22 mouse cellular contexts compared by ENCODE assay signal in the genomic region with DNA sequence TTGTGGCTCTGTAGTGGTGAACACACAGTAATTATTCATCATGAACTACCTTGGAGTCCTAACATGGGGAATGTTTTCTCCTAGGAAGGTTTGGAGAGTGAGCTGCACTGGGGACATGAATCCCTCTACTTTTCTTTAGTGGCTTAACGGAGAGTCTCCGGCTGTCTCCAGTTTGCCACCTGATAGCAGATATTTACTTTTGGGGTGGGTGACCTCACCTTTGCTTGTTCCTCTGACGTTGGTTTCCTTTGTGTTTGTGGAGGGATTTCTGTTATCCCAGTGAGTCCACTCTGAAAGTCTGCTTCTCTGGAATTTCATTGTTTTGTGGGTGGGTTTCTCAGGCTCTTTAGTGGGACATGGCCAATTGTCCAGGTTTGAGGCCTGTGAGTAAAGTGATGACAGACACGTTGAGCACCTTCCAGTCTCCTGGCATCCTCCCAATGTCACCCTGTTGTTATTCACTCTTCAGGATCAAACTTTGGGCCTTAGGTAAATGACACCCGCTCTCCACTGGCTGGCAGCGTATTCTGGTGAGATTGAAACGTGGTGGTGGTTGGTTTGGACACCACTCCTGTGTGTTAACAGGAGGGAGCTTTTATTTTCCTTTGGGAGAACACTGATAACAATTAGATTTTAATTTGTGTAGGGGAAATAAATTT. TPM values are rescaled to one million over a fixed set of nuclear protein-coding genes. Genes with fewer than 3 reads are reported as not detected.
A peak's percentile ranks its signal among the peaks of the same experiment; 100 is the strongest.
DNase-seq lines count a peak whose midpoint lies in the region; ATAC-seq and TF ChIP-seq lines count a peak whose summit lies in the region.
"Had no signal": no experiment of that assay in that cellular context is flagged by ENCODE, and none has a peak within 500 bp of the region (broad histone marks: within the 10 kb centered on the region; RNA-seq: fewer than 3 reads in every experiment).

No protein-coding gene starts in this region.

- TF ChIP-seq EP300 in ES-Bruce4 (IDR thresholded peaks at IDR 0.05; ENCODE audit: insufficient read depth, low read depth, low read length), result no peak
- TF ChIP-seq EP300 in stomach, postnatal 0 days (optimal IDR thresholded peaks at IDR 0.05), result no peak

- no peak overlapping the region for H3K4me2 ChIP-seq in intestine, embryonic 14.5 days (ENCODE audit: low read length)
- H3K4me2 ChIP-seq in intestine, embryonic 16.5 days (ENCODE audit: low read depth, low read length), result no peak overlapping the region
- H3K4me2 ChIP-seq in stomach, postnatal 0 days (replicated peaks; ENCODE audit: low read depth), result no peak overlapping the region
- no peak overlapping the region for H3K4me2 ChIP-seq in forebrain, embryonic 12.5 days
- H3K4me2 ChIP-seq: embryonic facial prominence, embryonic 15.5 days; forebrain, embryonic 15.5 days; hindbrain, embryonic 12.5 days had no signal

- WGBS in intestine, embryonic 14.5 days, result 73% methylated on average over 7 of the region's 7 CpGs
- 62% methylated on average over 7 of the region's 7 CpGs for WGBS in intestine, embryonic 16.5 days
- WGBS in large intestine, adult 2 months, result 32% methylated on average over 7 of the region's 7 CpGs
- WGBS in stomach, postnatal 0 days, result 48% methylated on average over 7 of the region's 7 CpGs
- WGBS in forebrain, embryonic 12.5 days, result 88% methylated on average over 7 of the region's 7 CpGs

- no peak for TF ChIP-seq CTCF in ES-Bruce4 (IDR thresholded peaks at IDR 0.05; ENCODE audit: low read depth, low read length)
- no peak for TF ChIP-seq CTCF in stomach, postnatal 0 days (IDR thresholded peaks at IDR 0.05; ENCODE audit: low read depth)

- no peak overlapping the region for H3K4me3 ChIP-seq in intestine, embryonic 14.5 days (ENCODE audit: low read depth, low read length)
- H3K4me3 ChIP-seq in intestine, embryonic 16.5 days (ENCODE audit: low read length), result no peak overlapping the region
- H3K4me3 ChIP-seq in ES-Bruce4 (ENCODE audit: low read depth, low read length), result no peak overlapping the region
- no peak overlapping the region for H3K4me3 ChIP-seq in stomach, postnatal 0 days (ENCODE audit: low read depth, low read length)
- no peak overlapping the region for H3K4me3 ChIP-seq in forebrain, embryonic 12.5 days (replicated peaks)
- H3K4me3 ChIP-seq: embryonic facial prominence, embryonic 15.5 days; erythroblast, embryonic 14.5 days; forebrain, embryonic 10.5 days; forebrain, embryonic 15.5 days; gastrocnemius, adult 2 months; hindbrain, embryonic 12.5 days had no signal

- 0 out of 2 replicates have a peak, but pooled peaks have one; percentile 42 for ATAC-seq in intestine, embryonic 14.5 days (replicated peaks; ENCODE audit: low FRiP score, low TSS enrichment, low read depth)
- no peak; the same call in 1 of the 2 replicates for ATAC-seq in intestine, embryonic 16.5 days
- ATAC-seq in stomach, postnatal 0 days (ENCODE audit: low FRiP score, low TSS enrichment), result peak; percentile 82
- no peak for ATAC-seq in forebrain, embryonic 12.5 days (ENCODE audit: low FRiP score)
- ATAC-seq: forebrain, embryonic 15.5 days; hindbrain, embryonic 16.5 days; inflammation-experienced regulatory T-cells, adult 6 months had no signal

- peak overlapping the region; percentile 54 for H3K27ac ChIP-seq in intestine, embryonic 14.5 days (ENCODE audit: low read depth)
- no peak overlapping the region for H3K27ac ChIP-seq in intestine, embryonic 16.5 days (ENCODE audit: low read length)
- H3K27ac ChIP-seq in ES-Bruce4 (ENCODE audit: insufficient read depth, low read length), result peak overlapping the region; percentile 19; the same call in 1 of the 2 replicates
- H3K27ac ChIP-seq in stomach, postnatal 0 days (replicated peaks), result no peak overlapping the region
- no peak overlapping the region for H3K27ac ChIP-seq in forebrain, embryonic 12.5 days
- H3K27ac ChIP-seq: embryonic facial prominence, embryonic 15.5 days; forebrain, embryonic 10.5 days; forebrain, embryonic 15.5 days; gastrocnemius, adult 2 months; hindbrain, embryonic 12.5 days had no signal

- no peaks in the 10 kb centered on the region for H3K36me3 ChIP-seq in intestine, embryonic 14.5 days (ENCODE audit: control insufficient read depth, insufficient read depth, low read length)
- no peaks in the 10 kb centered on the region for H3K36me3 ChIP-seq in intestine, embryonic 16.5 days (ENCODE audit: control insufficient read depth, insufficient read depth, low read length)
- no peaks in the 10 kb centered on the region for H3K36me3 ChIP-seq in ES-Bruce4 (ENCODE audit: control insufficient read depth, insufficient read depth, low read length, poor library complexity, severe bottlenecking)
- no peaks in the 10 kb centered on the region; the same call in 1 of the 2 replicates for H3K36me3 ChIP-seq in stomach, postnatal 0 days (ENCODE audit: control insufficient read depth, insufficient read depth, low read length)
- H3K36me3 ChIP-seq in forebrain, embryonic 12.5 days (replicated peaks), result no peaks in the 10 kb centered on the region
- H3K36me3 ChIP-seq: embryonic facial prominence, embryonic 15.5 days; forebrain, embryonic 15.5 days had no signal

- no peaks in the 10 kb centered on the region for H3K9me3 ChIP-seq in intestine, embryonic 14.5 days (ENCODE audit: control insufficient read depth, low read length)
- no peaks in the 10 kb centered on the region for H3K9me3 ChIP-seq in intestine, embryonic 16.5 days (ENCODE audit: control insufficient read depth, low read length)
- no peaks in the 10 kb centered on the region for H3K9me3 ChIP-seq in ES-Bruce4 (replicated peaks; ENCODE audit: control insufficient read depth, insufficient read depth, low read length, poor library complexity, severe bottlenecking)
- H3K9me3 ChIP-seq in stomach, postnatal 0 days (ENCODE audit: control insufficient read depth, low read length), result no peaks in the 10 kb centered on the region
- no peaks in the 10 kb centered on the region for H3K9me3 ChIP-seq in forebrain, embryonic 12.5 days
- H3K9me3 ChIP-seq: embryonic facial prominence, embryonic 15.5 days; forebrain, embryonic 10.5 days; forebrain, embryonic 15.5 days; G1E; hindbrain, embryonic 12.5 days had no signal

- DNase-seq in intestine, embryonic 14.5 days (ENCODE audit: low spot score), result no peak
- peak; percentile 36 for DNase-seq in large intestine, adult 2 months (ENCODE audit: low read depth, low spot score)
- DNase-seq in stomach, postnatal 0 days (ENCODE audit: low spot score), result peak; percentile 58
- no peak for DNase-seq in cerebellum, adult 18-20 months
- DNase-seq: adrenal gland, adult 8-10 months; adrenal gland, postnatal 36 days; cerebellum, adult 8-10 months; embryo, embryonic 11 days; gastrocnemius, adult 2 months; gastrocnemius, postnatal 25 days; heart, postnatal 4 days had no signal

- no peak overlapping the region for H3K9ac ChIP-seq in intestine, embryonic 14.5 days (ENCODE audit: low read length)
- H3K9ac ChIP-seq in intestine, embryonic 16.5 days (ENCODE audit: low read depth, low read length), result no peak overlapping the region
- no peak overlapping the region for H3K9ac ChIP-seq in ES-Bruce4 (ENCODE audit: low read depth, poor library complexity, severe bottlenecking)
- no peak overlapping the region for H3K9ac ChIP-seq in stomach, postnatal 0 days (ENCODE audit: low read length)
- H3K9ac ChIP-seq in forebrain, embryonic 12.5 days, result no peak overlapping the region
- H3K9ac ChIP-seq: embryonic facial prominence, embryonic 15.5 days; forebrain, embryonic 15.5 days; hindbrain, embryonic 12.5 days had no signal

- H3K4me1 ChIP-seq in intestine, embryonic 14.5 days (replicated peaks; ENCODE audit: control insufficient read depth, insufficient read depth, low read length), result no peaks in the 10 kb centered on the region; the same call in 1 of the 2 replicates
- 0 out of 2 replicates have a peak, but pooled peaks cover 6% of the 10 kb centered on the region for H3K4me1 ChIP-seq in intestine, embryonic 16.5 days (ENCODE audit: control insufficient read depth, insufficient read depth, low read length)
- peaks cover 2% of the 10 kb centered on the region for H3K4me1 ChIP-seq in ES-Bruce4 (ENCODE audit: control insufficient read depth, insufficient read depth, low read length)
- H3K4me1 ChIP-seq in stomach, postnatal 0 days (replicated peaks; ENCODE audit: control insufficient read depth, insufficient read depth), result no peaks in the 10 kb centered on the region
- peaks cover 9% of the 10 kb centered on the region; the same call in 1 of the 2 replicates for H3K4me1 ChIP-seq in forebrain, embryonic 12.5 days

- H3K27me3 ChIP-seq in intestine, embryonic 14.5 days (replicated peaks; ENCODE audit: control insufficient read depth, insufficient read depth, low read length), result no peaks in the 10 kb centered on the region
- H3K27me3 ChIP-seq in intestine, embryonic 16.5 days (replicated peaks; ENCODE audit: control insufficient read depth, insufficient read depth, low read length), result no peaks in the 10 kb centered on the region
- no peaks in the 10 kb centered on the region for H3K27me3 ChIP-seq in ES-Bruce4 (ENCODE audit: control insufficient read depth, insufficient read depth, low read length, poor library complexity, severe bottlenecking)
- H3K27me3 ChIP-seq in stomach, postnatal 0 days (ENCODE audit: control insufficient read depth, insufficient read depth, low read length), result no peaks in the 10 kb centered on the region
- H3K27me3 ChIP-seq in forebrain, embryonic 12.5 days, result no peaks in the 10 kb centered on the region
- H3K27me3 ChIP-seq: embryonic facial prominence, embryonic 15.5 days; forebrain, embryonic 15.5 days; hindbrain, embryonic 12.5 days had no signal

- TF ChIP-seq POLR2A in ES-Bruce4 (IDR thresholded peaks at IDR 0.05; ENCODE audit: insufficient read depth, low read length), result no peak

RNA-seq across cellular contexts. Expression of a gene that starts 5.5 kb away (rescaled TPM):
- 58.5 and 60.5 TPM in 2 replicates for polyA plus RNA-seq in intestine, embryonic 14.5 days (2014; fragmentation: Nextera tagmentation; extraction: Ambion mirVana)
- 52.4 and 53.2 TPM in 2 replicates for polyA plus RNA-seq in intestine, embryonic 16.5 days (2015; fragmentation: Nextera tagmentation; extraction: Ambion mirVana)
- 20.1 and 20.7 TPM in 2 replicates for polyA plus RNA-seq in ES-Bruce4 (2011; ENCODE audit: insufficient read depth, insufficient read length, low read depth, missing spikeins)
- polyA plus RNA-seq in large intestine, adult 2 months (2012; rRNA removed), result 27.7 and 32.5 TPM in 2 replicates
- polyA plus RNA-seq in stomach, postnatal 0 days (2015; fragmentation: Nextera tagmentation; extraction: Ambion mirVana), result 30.9 TPM in 2 replicates
- polyA plus RNA-seq in forebrain, embryonic 12.5 days (2016; fragmentation: Nextera tagmentation; extraction: Ambion mirVana), result 40.6 and 42.0 TPM in 2 replicates

RNA-seq across cellular contexts. Expression of a gene that starts 6.4 kb away (rescaled TPM):
- polyA plus RNA-seq in intestine, embryonic 14.5 days (2014; fragmentation: Nextera tagmentation; extraction: Ambion mirVana), result 1.4 and 1.6 TPM in 2 replicates
- polyA plus RNA-seq in intestine, embryonic 16.5 days (2015; fragmentation: Nextera tagmentation; extraction: Ambion mirVana), result 0.83 and 1.1 TPM in 2 replicates
- not detected in 2 replicates for polyA plus RNA-seq in ES-Bruce4 (2011; ENCODE audit: insufficient read depth, insufficient read length, low read depth, missing spikeins)
- polyA plus RNA-seq in large intestine, adult 2 months (2012; rRNA removed), result not detected in 2 replicates
- 0.38 and 0.99 TPM in 2 replicates for polyA plus RNA-seq in stomach, postnatal 0 days (2015; fragmentation: Nextera tagmentation; extraction: Ambion mirVana)
- 1.5 and 2.9 TPM in 2 replicates for polyA plus RNA-seq in forebrain, embryonic 12.5 days (2016; fragmentation: Nextera tagmentation; extraction: Ambion mirVana)
- polyA plus RNA-seq: erythroblast, embryonic 14.5 days; G1E had no signal

RNA-seq across cellular contexts. Expression of a gene that starts 7.6 kb away (rescaled TPM):
- 108 and 117 TPM in 2 replicates for polyA plus RNA-seq in intestine, embryonic 14.5 days (2014; fragmentation: Nextera tagmentation; extraction: Ambion mirVana)
- polyA plus RNA-seq in intestine, embryonic 16.5 days (2015; fragmentation: Nextera tagmentation; extraction: Ambion mirVana), result 81.9 and 91.0 TPM in 2 replicates
- 90.6 and 99.2 TPM in 2 replicates for polyA plus RNA-seq in ES-Bruce4 (2011; ENCODE audit: insufficient read depth, insufficient read length, low read depth, missing spikeins)
- polyA plus RNA-seq in large intestine, adult 2 months (2012; rRNA removed), result 18.0 and 19.2 TPM in 2 replicates
- polyA plus RNA-seq in stomach, postnatal 0 days (2015; fragmentation: Nextera tagmentation; extraction: Ambion mirVana), result 64.0 and 66.7 TPM in 2 replicates
- 96.1 and 96.6 TPM in 2 replicates for polyA plus RNA-seq in forebrain, embryonic 12.5 days (2016; fragmentation: Nextera tagmentation; extraction: Ambion mirVana)

RNA-seq across cellular contexts. Expression of a gene that starts 8.6 kb away (rescaled TPM):
- polyA plus RNA-seq in intestine, embryonic 14.5 days (2014; fragmentation: Nextera tagmentation; extraction: Ambion mirVana), result 169 and 171 TPM in 2 replicates
- 113 and 115 TPM in 2 replicates for polyA plus RNA-seq in intestine, embryonic 16.5 days (2015; fragmentation: Nextera tagmentation; extraction: Ambion mirVana)
- 152 and 155 TPM in 2 replicates for polyA plus RNA-seq in ES-Bruce4 (2011; ENCODE audit: insufficient read depth, insufficient read length, low read depth, missing spikeins)
- polyA plus RNA-seq in large intestine, adult 2 months (2012; rRNA removed), result 5.1 and 6.4 TPM in 2 replicates
- polyA plus RNA-seq in stomach, postnatal 0 days (2015; fragmentation: Nextera tagmentation; extraction: Ambion mirVana), result 114 TPM in 2 replicates
- 254 and 266 TPM in 2 replicates for polyA plus RNA-seq in forebrain, embryonic 12.5 days (2016; fragmentation: Nextera tagmentation; extraction: Ambion mirVana)

RNA-seq across cellular contexts. Expression of a gene that starts 36.8 kb away (rescaled TPM):
- polyA plus RNA-seq in intestine, embryonic 14.5 days (2014; fragmentation: Nextera tagmentation; extraction: Ambion mirVana), result 14.5 and 16.9 TPM in 2 replicates
- 8.6 and 9.8 TPM in 2 replicates for polyA plus RNA-seq in intestine, embryonic 16.5 days (2015; fragmentation: Nextera tagmentation; extraction: Ambion mirVana)
- 16.3 and 17.0 TPM in 2 replicates for polyA plus RNA-seq in ES-Bruce4 (2011; ENCODE audit: insufficient read depth, insufficient read length, low read depth, missing spikeins)
- polyA plus RNA-seq in large intestine, adult 2 months (2012; rRNA removed), result 6.2 and 9.2 TPM in 2 replicates
- 11.6 and 11.9 TPM in 2 replicates for polyA plus RNA-seq in stomach, postnatal 0 days (2015; fragmentation: Nextera tagmentation; extraction: Ambion mirVana)
- polyA plus RNA-seq in forebrain, embryonic 12.5 days (2016; fragmentation: Nextera tagmentation; extraction: Ambion mirVana), result 33.7 and 34.6 TPM in 2 replicates
- polyA plus RNA-seq: erythroblast, embryonic 14.5 days had no signal

Comparison
In these comparisons a context has a peak if more than half of its experiments do, and no peak if none do; other contexts are left out.
1. ATAC-seq: peak in intestine, embryonic 14.5 days (single experiment) and stomach, postnatal 0 days (single experiment); none in intestine, embryonic 16.5 days (single experiment) and forebrain, embryonic 12.5 days (single experiment).
2. H3K27ac ChIP-seq: peak in intestine, embryonic 14.5 days (single experiment) and ES-Bruce4 (single experiment); none in intestine, embryonic 16.5 days (single experiment), stomach, postnatal 0 days (single experiment) and forebrain, embryonic 12.5 days (single experiment).
3. DNase-seq: peak in large intestine, adult 2 months (single experiment) and stomach, postnatal 0 days (single experiment); none in intestine, embryonic 14.5 days (single experiment) and cerebellum, adult 18-20 months (0 of 2).